Mouse (Mus musculus) heart, postnatal 4 days (tissue): ENCODE measurements around the gene Lemd1. TPM values are rescaled to one million over a fixed set of nuclear protein-coding genes. Genes with fewer than 3 reads are reported as not detected.

Experiments
- DNase-seq: peaks from one replicate; pipeline ENCODE4 v3.0.0; 2021
- microRNA-seq, 2 experiments: library from miRNA; unstranded; fragments of <30 nt; microRNA quantifications; one replicate each; pipeline ENCODE4 v1.2.0; 2021 to 2022
- total RNA-seq, 2 experiments: library from RNA; stranded (reverse); gene quantifications; 2 replicates each; pipeline ENCODE4 v1.2.3; 2021

Gene Lemd1
- total RNA-seq, 2 experiments from 2014 or later, result not detected

- DNase-seq, result no peak
Observed at GRCm38 (mm10) chr1:132290921-132291675, 99.9 kb downstream of the Lemd1 start.

GRCm38 (mm10) chr1:132291706-132292105, 100.5 kb downstream of the Lemd1 start:
- no peak for DNase-seq

- DNase-seq, result peak; percentile 53
Observed at GRCm38 (mm10) chr1:132292318-132293129, 101.3 kb downstream of the Lemd1 start.

- no peak for DNase-seq
Observed at GRCm38 (mm10) chr1:132295506-132295905, 104.3 kb downstream of the Lemd1 start.

GRCm38 (mm10) chr1:132296051-132296450, 104.8 kb downstream of the Lemd1 start:
- peak; percentile 60 for DNase-seq

GRCm38 (mm10) chr1:132298425-132298800, 107.2 kb downstream of the Lemd1 start, which contains the start of gene Klhdc8a:
Gene Klhdc8a (plus strand): TSS chr1:132298626.
- DNase-seq, result peak; percentile 48

GRCm38 (mm10) chr1:132298801-132299464, 107.7 kb downstream of the Lemd1 start:
- peak; percentile 43 for DNase-seq

- DNase-seq, result no peak
Observed at GRCm38 (mm10) chr1:132299744-132300143, 108.5 kb downstream of the Lemd1 start.

- DNase-seq, result no peak
Observed at GRCm38 (mm10) chr1:132301242-132301641, 110.0 kb downstream of the Lemd1 start.

- no peak for DNase-seq
Observed at GRCm38 (mm10) chr1:132302341-132302866, 111.2 kb downstream of the Lemd1 start.

GRCm38 (mm10) chr1:132304618-132305214, 113.5 kb downstream of the Lemd1 start:
- DNase-seq, result no peak

- peak; percentile 68 for DNase-seq
Observed at GRCm38 (mm10) chr1:132306160-132306559, 114.9 kb downstream of the Lemd1 start.

GRCm38 (mm10) chr1:132306808-132307207, 115.6 kb downstream of the Lemd1 start:
- no peak for DNase-seq

- DNase-seq, result no peak
Observed at GRCm38 (mm10) chr1:132307962-132308361, 116.7 kb downstream of the Lemd1 start.

GRCm38 (mm10) chr1:132308674-132309073, 117.4 kb downstream of the Lemd1 start:
- no peak for DNase-seq

Small RNAs within 50 kb of the gene (microRNA-seq; reads per million reads assigned to microRNA genes)
- gene Mir135b, result 0 to 0.61 reads per million in 2 experiments

Other genes with a start within 250 kb of the Lemd1 start
- 1 to 10 TPM; 2.1 to 2.3 TPM for gene Slc45a3, start 228.5 kb upstream of the Lemd1 start, total RNA-seq
- gene Elk4, start 183.8 kb upstream of the Lemd1 start, total RNA-seq, result 100 to 1,000 TPM; 104 to 110 TPM
- gene Mfsd4a, start 123.4 kb upstream of the Lemd1 start, total RNA-seq, result 1 to 10 TPM; 1.3 to 1.4 TPM
- 1 to 10 TPM; 7.2 to 8.5 TPM for gene Cdk18, start 51.7 kb upstream of the Lemd1 start, total RNA-seq
- gene AC124108.1, start within 50 bp of the Lemd1 start, total RNA-seq, result not detected
- gene Gm10188, start 38.3 kb downstream of the Lemd1 start, total RNA-seq, result not detected
- 1 to 10 TPM; 4.1 to 5.8 TPM for gene Klhdc8a, start 107.2 kb downstream of the Lemd1 start, total RNA-seq
- 1 to 10 TPM; 5.3 to 5.8 TPM for gene Nuak2, start 124.7 kb downstream of the Lemd1 start, total RNA-seq
- gene Tmcc2, start 199.8 kb downstream of the Lemd1 start, total RNA-seq, result 10 to 100 TPM; 17.0 to 17.5 TPM
- gene Dstyk, start 226.1 kb downstream of the Lemd1 start, total RNA-seq, result 10 to 100 TPM; 16.9 to 17.3 TPM